Mouse (Mus musculus) kidney, embryonic 16.5 days (tissue): ENCODE results near the gene Cdk19. TPM values are rescaled to one million over a fixed set of nuclear protein-coding genes. Genes with fewer than 3 reads are reported as not detected.

Source experiments
- ATAC-seq: fragments of 200-750 bp; cut with Nextera tagmentation; 2 replicates; pipeline ENCODE4 v1.8.0; 2017; ENCODE audit warnings: moderate TSS enrichment; ENCODE audit not compliant: low FRiP score, low TSS enrichment
- H3K27ac ChIP-seq: fragments of 300-500 bp; sonication (generic); 2 replicates; pipeline ENCODE4 v1.5.1; 2014; ENCODE audit warnings: low read length
- H3K27me3 ChIP-seq: fragments of 300-500 bp; sonication (generic); 2 replicates; pipeline ENCODE4 v1.6.1; 2014; ENCODE audit warnings: low read length, control low read depth, mixed read lengths; ENCODE audit not compliant: insufficient read depth
- H3K36me3 ChIP-seq: fragments of 300-500 bp; sonication (generic); 2 replicates; pipeline ENCODE4 v1.6.1; 2014; ENCODE audit warnings: low read length, control low read depth, mixed read lengths; ENCODE audit not compliant: insufficient read depth
- H3K4me1 ChIP-seq: fragments of 300-500 bp; sonication (generic); 2 replicates; pipeline ENCODE4 v1.6.1; 2014; ENCODE audit warnings: low read length, control low read depth, mixed read lengths; ENCODE audit not compliant: insufficient read depth
- H3K4me2 ChIP-seq: fragments of 300-500 bp; sonication (generic); replicated peaks from 2 replicates; pipeline ENCODE4 v1.6.1; 2014; ENCODE audit warnings: low read depth, low read length
- H3K4me3 ChIP-seq: fragments of 300-500 bp; sonication (generic); 2 replicates; pipeline ENCODE4 v1.5.1; 2014; ENCODE audit warnings: mild to moderate bottlenecking, low read length
- H3K9ac ChIP-seq: fragments of 300-500 bp; sonication (generic); replicated peaks from 2 replicates; pipeline ENCODE4 v1.6.1; 2014; ENCODE audit warnings: low read length
- H3K9me3 ChIP-seq: fragments of 300-500 bp; sonication (generic); 2 replicates; pipeline ENCODE4 v1.6.1; 2016; ENCODE audit warnings: low read length, control low read depth
- WGBS: fragments of 180-500 bp; shearing (Covaris S2); extraction: QIAGEN DNeasy Blood & Tissue Kit; methylation state at CpG from one replicate; pipeline ENCODE4 v1.1.7; 2014; 5-methylcytosine and 5-hydroxymethylcytosine counted together
- polyA plus RNA-seq: library from polyadenylated mRNA; unstranded; fragments of >200 nt; fragmentation: Nextera tagmentation; extraction: Ambion mirVana; gene quantifications from 2 replicates; pipeline ENCODE4 v1.2.1, GENCODE M21; 2015

The Cdk19 gene
- polyA plus RNA-seq, 1 experiment from 2014 or later = 9.5 TPM

DNA sequence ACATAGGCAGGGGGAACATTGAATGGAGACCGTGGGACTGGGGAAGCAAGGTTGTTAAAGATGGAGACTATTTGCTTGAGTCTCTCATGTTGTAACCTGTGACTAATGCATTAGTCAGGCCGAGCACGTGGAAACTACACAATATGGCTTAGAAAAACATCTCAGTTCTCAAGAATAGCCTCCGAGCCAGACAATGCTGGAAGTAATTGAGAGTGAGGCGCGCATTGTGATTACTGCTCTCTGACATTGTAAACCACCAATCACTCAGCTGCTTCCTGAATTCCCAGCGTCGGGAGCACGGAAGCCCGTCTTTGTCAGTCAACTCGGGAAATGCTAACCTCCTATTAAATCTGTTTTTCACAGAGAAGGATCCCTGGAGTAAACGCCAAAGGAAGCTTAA, 182.2 kb downstream of the Cdk19 start:
- H3K36me3 ChIP-seq = no peaks in the 10 kb centered on the region
- 7% methylated on average over 12 of the region's 12 CpGs for WGBS
- H3K9ac ChIP-seq = no peak overlapping the region; the same call in 1 of the 2 replicates
- peak overlapping the region; percentile 24; the same call in 1 of the 2 replicates for H3K4me2 ChIP-seq
- no peaks in the 10 kb centered on the region for H3K27me3 ChIP-seq
- H3K4me1 ChIP-seq = peaks cover 13% of the 10 kb centered on the region; the same call in 1 of the 2 replicates
- peak overlapping the region; percentile 13; the same call in 1 of the 2 replicates for H3K27ac ChIP-seq
- H3K9me3 ChIP-seq = no peaks in the 10 kb centered on the region
- 0 out of 2 replicates have a peak, but pooled peaks have one; percentile 25 for ATAC-seq
- no peak overlapping the region for H3K4me3 ChIP-seq

DNA sequence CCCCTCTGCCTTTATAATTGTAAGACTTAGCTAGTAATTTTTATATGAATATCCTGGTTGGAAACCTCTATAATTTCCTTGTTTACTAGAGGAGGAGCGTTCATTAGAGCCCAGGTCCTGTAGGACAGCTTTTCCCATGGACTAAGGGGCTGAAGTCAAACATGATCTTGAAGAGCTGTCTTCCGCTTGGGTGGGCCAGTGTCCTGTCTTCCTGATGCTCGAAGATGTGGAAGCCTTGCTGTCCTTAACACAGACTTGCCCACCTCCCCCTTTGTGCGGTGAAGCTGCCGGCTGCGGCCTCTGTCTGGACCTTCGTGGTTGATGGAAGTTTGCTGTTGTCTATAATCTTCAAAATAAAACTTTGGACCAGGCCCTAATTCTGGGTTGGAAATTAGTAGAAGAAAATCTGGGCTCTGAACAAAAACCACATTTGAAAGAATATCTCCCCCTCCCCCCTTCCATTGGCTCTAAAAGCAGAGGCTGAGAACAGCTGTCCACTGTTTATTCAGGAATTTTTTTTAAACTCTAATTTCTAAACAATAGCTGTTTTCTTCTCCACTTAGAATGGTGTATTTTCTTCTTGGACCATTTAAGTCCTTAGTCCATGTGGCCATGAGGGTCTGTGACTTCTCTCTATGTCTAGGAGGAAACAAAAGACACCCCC, 184.1 kb downstream of the Cdk19 start:
- ATAC-seq = no peak
- 74% methylated on average over 7 of the region's 7 CpGs for WGBS
- no peak overlapping the region for H3K27ac ChIP-seq

GRCm38 (mm10) chr10:40524032-40524806, 184.9 kb downstream of the Cdk19 start:
- no peaks in the 10 kb centered on the region for H3K36me3 ChIP-seq
- H3K4me1 ChIP-seq = peaks cover 19% of the 10 kb centered on the region; the same call in 1 of the 2 replicates
- H3K27ac ChIP-seq = no peak overlapping the region
- 67% methylated on average over 9 of the region's 9 CpGs for WGBS
- no peak overlapping the region for H3K9ac ChIP-seq
- H3K4me3 ChIP-seq = no peak overlapping the region
- H3K4me2 ChIP-seq = no peak overlapping the region
- no peak for ATAC-seq
- no peaks in the 10 kb centered on the region for H3K27me3 ChIP-seq
- no peaks in the 10 kb centered on the region for H3K9me3 ChIP-seq

More for the DNA sequence above, 184.1 kb downstream of the Cdk19 start:
- no peak overlapping the region for H3K9ac ChIP-seq
- no peak overlapping the region for H3K4me3 ChIP-seq
- H3K27me3 ChIP-seq = no peaks in the 10 kb centered on the region
- H3K36me3 ChIP-seq = no peaks in the 10 kb centered on the region
- H3K4me2 ChIP-seq = no peak overlapping the region
- peaks cover 19% of the 10 kb centered on the region; the same call in 1 of the 2 replicates for H3K4me1 ChIP-seq
- H3K9me3 ChIP-seq = no peaks in the 10 kb centered on the region

GRCm38 (mm10) chr10:40524991-40525390, 185.6 kb downstream of the Cdk19 start:
- no peak overlapping the region for H3K27ac ChIP-seq
- no peak for ATAC-seq

GRCm38 (mm10) chr10:40525616-40526155, 186.3 kb downstream of the Cdk19 start:
- WGBS = 61% methylated on average over 9 of the region's 9 CpGs
- H3K36me3 ChIP-seq = no peaks in the 10 kb centered on the region
- no peak overlapping the region for H3K4me2 ChIP-seq
- no peak overlapping the region for H3K27ac ChIP-seq
- H3K4me3 ChIP-seq = no peak overlapping the region
- H3K4me1 ChIP-seq = peaks cover 19% of the 10 kb centered on the region; the same call in 1 of the 2 replicates
- no peaks in the 10 kb centered on the region for H3K27me3 ChIP-seq
- no peaks in the 10 kb centered on the region for H3K9me3 ChIP-seq
- no peak overlapping the region for H3K9ac ChIP-seq
- no peak for ATAC-seq

More at GRCm38 (mm10) chr10:40524991-40525390, 185.6 kb downstream of the Cdk19 start:
- H3K4me2 ChIP-seq = no peak overlapping the region
- H3K4me3 ChIP-seq = no peak overlapping the region
- H3K9ac ChIP-seq = no peak overlapping the region
- peaks cover 19% of the 10 kb centered on the region; the same call in 1 of the 2 replicates for H3K4me1 ChIP-seq
- H3K36me3 ChIP-seq = no peaks in the 10 kb centered on the region
- no peaks in the 10 kb centered on the region for H3K27me3 ChIP-seq
- 27% methylated on average over 10 of the region's 10 CpGs for WGBS
- H3K9me3 ChIP-seq = no peaks in the 10 kb centered on the region

GRCm38 (mm10) chr10:40526301-40526761, 187.0 kb downstream of the Cdk19 start:
- no peaks in the 10 kb centered on the region for H3K27me3 ChIP-seq
- peaks cover 16% of the 10 kb centered on the region; the same call in 1 of the 2 replicates for H3K4me1 ChIP-seq
- no peak overlapping the region for H3K4me3 ChIP-seq
- ATAC-seq = no peak
- no peaks in the 10 kb centered on the region for H3K36me3 ChIP-seq
- no peak overlapping the region for H3K4me2 ChIP-seq
- 72% methylated on average over 8 of the region's 8 CpGs for WGBS
- no peak overlapping the region for H3K27ac ChIP-seq
- H3K9ac ChIP-seq = no peak overlapping the region
- H3K9me3 ChIP-seq = no peaks in the 10 kb centered on the region

DNA sequence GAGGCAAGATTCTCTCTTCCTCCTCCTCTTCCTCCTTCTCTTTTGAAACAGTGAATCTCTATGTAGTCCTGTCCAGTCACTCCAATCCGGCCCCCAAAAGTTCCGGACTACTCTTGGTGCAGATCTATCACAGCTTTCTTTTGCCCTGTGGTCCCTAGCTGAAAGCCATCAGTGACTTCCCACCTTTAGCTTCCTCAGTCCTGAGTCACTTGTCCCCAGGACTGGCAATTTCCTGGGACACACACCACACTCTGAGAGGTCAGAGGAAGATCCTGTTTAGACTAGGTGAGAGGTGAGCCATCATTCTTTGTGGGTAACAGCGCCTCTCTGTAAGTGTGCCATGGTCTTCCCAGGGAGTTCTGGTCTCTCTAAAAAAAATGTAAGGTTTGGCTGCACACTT, 187.6 kb downstream of the Cdk19 start:
- H3K27ac ChIP-seq = no peak overlapping the region
- no peak overlapping the region for H3K9ac ChIP-seq
- H3K4me2 ChIP-seq = no peak overlapping the region
- no peaks in the 10 kb centered on the region for H3K27me3 ChIP-seq
- H3K9me3 ChIP-seq = no peaks in the 10 kb centered on the region
- no peak overlapping the region for H3K4me3 ChIP-seq
- no peak for ATAC-seq
- peaks cover 10% of the 10 kb centered on the region; the same call in 1 of the 2 replicates for H3K4me1 ChIP-seq
- no peaks in the 10 kb centered on the region for H3K36me3 ChIP-seq
- WGBS = 76% methylated on average over 3 of the region's 3 CpGs

- peak; percentile 67; the same call in 1 of the 2 replicates for ATAC-seq
- Histone ChIP-seq H3K36me3 (no peaks in the 10 kb centered on the region), H3K4me2 (no peak overlapping the region), H3K9me3 (no peaks in the 10 kb centered on the region), H3K27ac (no peak overlapping the region), H3K27me3 (no peaks in the 10 kb centered on the region), H3K4me3 (no peak overlapping the region), H3K4me1 (0 out of 2 replicates have a peak, but pooled peaks cover 7% of the 10 kb centered on the region), H3K9ac (no peak overlapping the region)
- 35% methylated on average over 8 of the region's 8 CpGs for WGBS
Observed at GRCm38 (mm10) chr10:40527573-40527972, 188.2 kb downstream of the Cdk19 start.

GRCm38 (mm10) chr10:40528668-40529067, 189.3 kb downstream of the Cdk19 start:
- Histone ChIP-seq H3K36me3 (no peaks in the 10 kb centered on the region), H3K4me2 (no peak overlapping the region), H3K27me3 (no peaks in the 10 kb centered on the region), H3K9ac (no peak overlapping the region), H3K4me1 (0 out of 2 replicates have a peak, but pooled peaks cover 7% of the 10 kb centered on the region), H3K4me3 (no peak overlapping the region), H3K9me3 (0 out of 2 replicates have a peak, but pooled peaks cover 3% of the 10 kb centered on the region), H3K27ac (no peak overlapping the region)
- ATAC-seq = 0 out of 2 replicates have a peak, but pooled peaks have one; percentile 64
- WGBS = 25% methylated on average over 8 of the region's 10 CpGs
